Mouse (Mus musculus): Measurements from ENCODE around the gene Xrra1. TPM values are rescaled to one million over a fixed set of nuclear protein-coding genes. Genes with fewer than 3 reads are reported as not detected.
"Not testable (repeated sequence)": the region's sequence is repeated elsewhere in the genome, so short reads cannot be mapped to it uniquely, and the experiment has no call there.

Xrra1 gene
- total RNA-seq, 2 experiments from 2014 or later: 2.5 to 2.6 TPM

- DNase-seq: no peak
Observed at GRCm38 (mm10) chr7:99902208-99902607, 43.3 kb downstream of the Xrra1 start.

- no peak for DNase-seq
Observed at GRCm38 (mm10) chr7:99902918-99903665, 44.2 kb downstream of the Xrra1 start.

GRCm38 (mm10) chr7:99904421-99905005 is 45.6 kb downstream of the Xrra1 start:
- no peak for DNase-seq

GRCm38 (mm10) chr7:99906346-99906745 is 47.4 kb downstream of the Xrra1 start:
- DNase-seq: no peak

- DNase-seq: no peak
Observed at GRCm38 (mm10) chr7:99907463-99907862, 48.5 kb downstream of the Xrra1 start.

- DNase-seq: no peak
Observed at GRCm38 (mm10) chr7:99911038-99911437, 52.1 kb downstream of the Xrra1 start.

GRCm38 (mm10) chr7:99914316-99914715 is 55.4 kb downstream of the Xrra1 start:
- DNase-seq: no peak

GRCm38 (mm10) chr7:99915511-99915910 is 56.6 kb downstream of the Xrra1 start:
- DNase-seq: peak; percentile 67

GRCm38 (mm10) chr7:99916741-99917319 is 57.9 kb downstream of the Xrra1 start:
- DNase-seq: peak; percentile 80

- DNase-seq: peak; percentile 77
Observed at GRCm38 (mm10) chr7:99917320-99917844, 58.5 kb downstream of the Xrra1 start.

GRCm38 (mm10) chr7:99919164-99919563 is 60.2 kb downstream of the Xrra1 start:
- DNase-seq: no peak

- no peak for DNase-seq
Observed at GRCm38 (mm10) chr7:99919971-99920370, 61.1 kb downstream of the Xrra1 start.

GRCm38 (mm10) chr7:99920416-99920815 is 61.5 kb downstream of the Xrra1 start:
- no peak for DNase-seq

GRCm38 (mm10) chr7:99926916-99927714 is 68.2 kb downstream of the Xrra1 start:
- DNase-seq: peak; percentile 84

GRCm38 (mm10) chr7:99935758-99936157 is 76.8 kb downstream of the Xrra1 start:
- no peak for DNase-seq

- no peak for DNase-seq
Observed at GRCm38 (mm10) chr7:99940669-99941068, 81.8 kb downstream of the Xrra1 start.

GRCm38 (mm10) chr7:99944520-99944919 is 85.6 kb downstream of the Xrra1 start:
- DNase-seq: peak; percentile 63

GRCm38 (mm10) chr7:99945012-99945411 is 86.1 kb downstream of the Xrra1 start:
- not testable (repeated sequence) for DNase-seq

- DNase-seq: no peak
Observed at GRCm38 (mm10) chr7:99945939-99946338, 87.0 kb downstream of the Xrra1 start.

- DNase-seq: no peak
Observed at GRCm38 (mm10) chr7:99946356-99946755, 87.4 kb downstream of the Xrra1 start.

- DNase-seq: no peak
Observed at GRCm38 (mm10) chr7:99947329-99947728, 88.4 kb downstream of the Xrra1 start.

- DNase-seq: no peak
Observed at GRCm38 (mm10) chr7:99953442-99954098, 94.7 kb downstream of the Xrra1 start.
